Mouse (Mus musculus) heart, adult 2 months (tissue): ENCODE measurements around the gene Entpd5.

Experiments
- CTCF ChIP-seq: fragments of 200-600 bp; IDR thresholded peaks from 2 replicates; pipeline ENCODE4 v1.8.1; 2022; ENCODE audit warnings: antibody characterized with exemption, mild to moderate bottlenecking, moderate library complexity
- POLR2A ChIP-seq: fragments of 200-500 bp; IDR thresholded peaks from 2 replicates; pipeline ENCODE4 v1.6.1; 2011; ENCODE audit warnings: mild to moderate bottlenecking, low read depth, low read length, control low read depth; ENCODE audit not compliant: insufficient read depth

- TF ChIP-seq CTCF (no peak), POLR2A (no peak)
Measured at GRCm38 (mm10) chr12:84423990-84424389, 15.2 kb upstream of the Entpd5 start.
